Mouse (Mus musculus) embryonic fibroblast, embryonic 13.5 days (primary cell): ENCODE data around the gene Cwh43.

Experiments
- CTCF ChIP-seq: IDR thresholded peaks from 2 replicates; pipeline ENCODE4 v1.5.1; 2011; ENCODE audit warnings: mild to moderate bottlenecking, control low read depth, low read length, moderate library complexity, borderline replicate concordance; ENCODE audit not compliant: insufficient read depth
- POLR2A ChIP-seq: IDR thresholded peaks from 2 replicates; pipeline ENCODE4 v1.6.1; 2011; ENCODE audit warnings: low read depth, mild to moderate bottlenecking, control low read depth, low read length, moderate library complexity

DNA sequence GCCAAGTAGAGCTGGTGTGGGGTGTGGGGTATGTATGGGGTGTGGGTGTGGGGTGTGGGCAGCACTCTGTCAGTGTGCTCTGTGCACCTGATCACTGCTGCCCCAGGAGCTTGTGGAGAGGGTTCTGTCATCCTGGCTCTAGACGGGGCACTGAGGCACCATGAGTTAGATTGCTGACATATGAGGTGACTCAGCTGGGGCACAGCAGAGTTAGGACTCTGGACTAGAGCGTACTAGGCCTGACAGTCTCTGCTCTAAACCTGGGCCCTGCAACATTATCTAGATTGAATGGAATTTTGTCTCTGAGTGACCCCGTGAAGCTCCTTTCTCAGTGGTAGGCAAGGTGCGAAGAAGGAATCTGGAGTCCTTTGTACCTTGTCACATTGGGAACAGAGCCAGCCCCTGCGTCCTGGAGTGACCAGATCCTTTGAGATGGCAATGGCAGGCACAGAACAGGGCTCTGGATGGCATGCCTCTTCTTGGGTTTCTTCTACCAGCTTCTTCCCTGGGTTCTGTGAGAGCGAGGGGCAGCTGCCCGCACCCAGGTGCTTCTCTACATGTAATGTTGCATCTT is 95.1 kb downstream of the Cwh43 start:
- TF ChIP-seq CTCF, result no peak
- TF ChIP-seq POLR2A, result no peak
